Mouse (Mus musculus): ENCODE measurements around the gene Sult2a6. TPM values are rescaled to one million over a fixed set of nuclear protein-coding genes. Genes with fewer than 3 reads are reported as not detected.

Gene Sult2a6
- polyA plus RNA-seq (2012; rRNA removed), result not detected in 2 replicates

DNA sequence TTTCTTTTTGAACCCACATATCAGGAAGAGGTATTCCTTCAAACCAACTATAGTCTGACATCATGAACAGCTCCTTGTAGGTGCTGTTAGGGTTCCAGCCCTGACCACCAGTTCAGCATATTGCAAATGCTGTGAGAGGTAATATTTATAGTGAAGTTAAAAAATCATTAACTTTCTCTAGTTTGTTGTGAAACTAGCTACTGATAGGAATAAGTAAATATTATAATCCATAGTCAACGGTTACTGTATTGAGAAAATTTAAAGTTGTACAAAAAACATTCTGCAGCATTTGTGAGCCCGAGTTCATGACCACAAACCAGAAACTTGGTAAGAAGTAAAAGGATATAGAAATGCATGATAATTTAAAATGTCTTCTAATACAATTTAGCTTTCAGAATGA, at the start of gene Sult2a6:
Gene Sult2a6, minus strand, starts transcription at position 101 of the 400 bp plus-strand sequence.
- DNase-seq (ENCODE audit: low read depth), result no peak
- TF ChIP-seq POLR2A (IDR thresholded peaks at IDR 0.05; ENCODE audit: borderline replicate concordance, extremely low read depth, insufficient read depth, insufficient read length, poor library complexity, severe bottlenecking) (no peak), CTCF (IDR thresholded peaks at IDR 0.05; ENCODE audit: borderline replicate concordance, extremely low read depth, insufficient read depth, insufficient read length) (no peak)

- no peak for DNase-seq (ENCODE audit: low read depth)
- no peak for TF ChIP-seq CTCF (IDR thresholded peaks at IDR 0.05; ENCODE audit: borderline replicate concordance, extremely low read depth, insufficient read depth, insufficient read length)
- no peak for TF ChIP-seq POLR2A (IDR thresholded peaks at IDR 0.05; ENCODE audit: borderline replicate concordance, extremely low read depth, insufficient read depth, insufficient read length, poor library complexity, severe bottlenecking)
Measured at GRCm38 (mm10) chr7:14215231-14215630, 39.4 kb downstream of the Sult2a6 start.

GRCm38 (mm10) chr7:14203417-14203816, 51.3 kb downstream of the Sult2a6 start:
- TF ChIP-seq POLR2A (IDR thresholded peaks at IDR 0.05; ENCODE audit: borderline replicate concordance, extremely low read depth, insufficient read depth, insufficient read length, poor library complexity, severe bottlenecking) (no peak), CTCF (IDR thresholded peaks at IDR 0.05; ENCODE audit: borderline replicate concordance, extremely low read depth, insufficient read depth, insufficient read length) (no peak)

DNA sequence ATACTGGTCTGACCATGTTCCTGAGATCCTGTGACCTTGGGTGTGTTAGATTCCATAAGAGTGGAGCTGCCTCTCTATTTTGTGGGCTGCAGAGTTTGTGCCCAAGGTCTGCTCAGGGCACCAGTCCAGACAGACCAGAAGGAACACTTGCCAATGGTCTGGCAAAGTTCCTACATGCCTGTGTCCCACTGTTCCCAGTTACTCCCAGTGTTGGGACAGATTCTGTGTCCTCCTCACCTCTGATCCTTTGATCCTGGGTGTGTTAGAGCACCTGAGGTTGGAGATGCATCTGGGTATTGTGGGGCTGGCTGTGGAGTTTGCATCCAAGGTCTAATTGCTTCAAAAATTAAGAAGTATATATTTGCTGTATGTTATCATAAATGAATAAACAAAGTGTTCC, 52.2 kb downstream of the Sult2a6 start:
- no peak for TF ChIP-seq CTCF (IDR thresholded peaks at IDR 0.05; ENCODE audit: borderline replicate concordance, extremely low read depth, insufficient read depth, insufficient read length)
- TF ChIP-seq POLR2A (IDR thresholded peaks at IDR 0.05; ENCODE audit: borderline replicate concordance, extremely low read depth, insufficient read depth, insufficient read length, poor library complexity, severe bottlenecking), result no peak
- no peak for DNase-seq (ENCODE audit: low read depth)

More at GRCm38 (mm10) chr7:14203417-14203816, 51.3 kb downstream of the Sult2a6 start:
- DNase-seq (ENCODE audit: low read depth), result no peak

Other genes starting within 250 kb of the Sult2a6 start
- not detected in 2 replicates for gene Sult2a3, start 131.8 kb downstream of the Sult2a6 start, polyA plus RNA-seq (2012; rRNA removed)
- not detected in 2 replicates for gene Obox8, start 78.7 kb upstream of the Sult2a6 start, polyA plus RNA-seq (2012; rRNA removed)
- gene Sult2a8, start 191.9 kb upstream of the Sult2a6 start, polyA plus RNA-seq (2012; rRNA removed), result not detected in 2 replicates
- not detected in 2 replicates for gene Sult2a7, start 239.4 kb upstream of the Sult2a6 start, polyA plus RNA-seq (2012; rRNA removed)